ENCODE assay signal across 8 mouse cellular contexts in the genomic region with DNA sequence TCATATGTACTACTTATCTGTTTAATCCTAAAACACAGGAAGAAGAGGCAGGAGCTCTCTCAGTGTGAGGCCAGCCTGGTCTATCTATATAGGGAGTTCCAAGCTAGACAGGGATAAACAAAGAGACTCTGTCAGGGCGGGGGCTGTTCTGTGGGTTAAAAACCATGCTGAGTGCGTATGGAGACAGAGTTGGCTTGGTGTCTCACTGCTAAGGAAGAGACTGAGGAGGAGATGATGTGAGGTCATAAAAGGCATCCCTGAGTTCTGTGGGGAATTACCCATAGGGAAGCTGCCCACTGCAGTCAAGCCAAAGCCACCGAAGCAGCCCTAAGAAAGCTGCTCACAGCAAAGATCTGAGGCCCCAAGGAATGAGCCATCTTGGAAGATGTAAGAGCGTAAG. TPM values are rescaled to one million over a fixed set of nuclear protein-coding genes. Genes with fewer than 3 reads are reported as not detected.
DNase-seq lines count a peak whose midpoint lies in the region; ATAC-seq and TF ChIP-seq lines count a peak whose summit lies in the region.

TSS of gene Snn (plus strand) at position 301 of the 400 bp plus-strand sequence.

- ATAC-seq in stomach, embryonic 14.5 days (ENCODE audit: insufficient number of reproducible peaks, insufficient read depth, low FRiP score, low read depth): no peak

- TF ChIP-seq EP300 in CH12.LX (IDR thresholded peaks at IDR 0.05; ENCODE audit: low read length): no peak
- TF ChIP-seq EP300 in heart, adult 2 months (IDR thresholded peaks at IDR 0.05; ENCODE audit: insufficient read depth, low read depth, low read length): no peak

- no peaks in the 10 kb centered on the region for H3K27me3 ChIP-seq in cerebellum, adult 2 months (ENCODE audit: control insufficient read depth, insufficient read depth, low read length)
- H3K27me3 ChIP-seq in CH12.LX (replicated peaks): no peaks in the 10 kb centered on the region
- no peaks in the 10 kb centered on the region for H3K27me3 ChIP-seq in heart, adult 2 months (ENCODE audit: control insufficient read depth, insufficient read depth, low read length)
- no peaks in the 10 kb centered on the region for H3K27me3 ChIP-seq in stomach, embryonic 14.5 days (ENCODE audit: control insufficient read depth, insufficient read depth, low read length)

- no peaks in the 10 kb centered on the region for H3K9me3 ChIP-seq in CH12.LX (replicated peaks; ENCODE audit: low read length)
- H3K9me3 ChIP-seq in stomach, embryonic 14.5 days (ENCODE audit: control insufficient read depth, low read depth, low read length): no peaks in the 10 kb centered on the region

- TF ChIP-seq CTCF in cerebellum, adult 2 months (IDR thresholded peaks at IDR 0.05; ENCODE audit: borderline replicate concordance, insufficient read depth, low read depth, low read length): no peak
- TF ChIP-seq CTCF in CH12.LX (conservative IDR thresholded peaks at IDR 0.05 in 1 of 2, IDR thresholded peaks at IDR 0.05 in 1 of 2; ENCODE audit: low read depth in 2 of 2, low read length in 2 of 2): no peak
- no peak for TF ChIP-seq CTCF in heart, adult 2 months (IDR thresholded peaks at IDR 0.05)

- in situ Hi-C loops in CH12.LX (cut with MboI; ENCODE audit: low pct_ligation_motif_present, low pct_unique_long_range_greater_than_20kb, low sequenced_read_pairs): no loop called here

- no peaks in the 10 kb centered on the region for H3K4me1 ChIP-seq in cerebellum, adult 2 months (ENCODE audit: control insufficient read depth, insufficient read depth, low read length)
- peaks cover 24 to 81% of the 10 kb centered on the region in 2 experiments for H3K4me1 ChIP-seq in CH12.LX (ENCODE audit: control insufficient read depth in 1 of 2, insufficient read depth in 2 of 2)
- peaks cover 12% of the 10 kb centered on the region for H3K4me1 ChIP-seq in heart, adult 2 months (ENCODE audit: control insufficient read depth, insufficient read depth, low read length)
- H3K4me1 ChIP-seq in stomach, embryonic 14.5 days (ENCODE audit: control insufficient read depth, insufficient read depth, low read length): peaks cover 17% of the 10 kb centered on the region

- no peaks in the 10 kb centered on the region for H3K79me2 ChIP-seq in CH12.LX (replicated peaks; ENCODE audit: control insufficient read depth, extremely low read depth, insufficient read depth, poor library complexity, severe bottlenecking)
- no peaks in the 10 kb centered on the region for H3K79me2 ChIP-seq in heart, adult 2 months (replicated peaks; ENCODE audit: control insufficient read depth, insufficient read depth, low read length)

- dilution Hi-C loops in CH12.LX (cut with MboI; ENCODE audit: extremely low pct_ligation_motif_present, extremely low pct_unique_long_range_greater_than_20kb, low sequenced_read_pairs): no loop called here

- no peak for TF ChIP-seq RAD21 in CH12.LX (IDR thresholded peaks at IDR 0.05; ENCODE audit: low read depth, low read length)

- no peak for TF ChIP-seq POLR2A in cerebellum, adult 2 months (IDR thresholded peaks at IDR 0.05; ENCODE audit: borderline replicate concordance, insufficient read depth, low read length)
- TF ChIP-seq POLR2A in CH12.LX (IDR thresholded peaks at IDR 0.05; ENCODE audit: low read depth, low read length): no peak
- no peak for TF ChIP-seq POLR2A in heart, adult 2 months (IDR thresholded peaks at IDR 0.05; ENCODE audit: insufficient read depth, low read depth, low read length)

- intact Hi-C loops in heart, adult 2 months (cut with DNase I): no loop called here
- intact Hi-C loops in gastrocnemius, postnatal 36 days (cut with DNase I): no loop called here

- peaks cover 0 to 31% of the 10 kb centered on the region in 2 experiments for H3K36me3 ChIP-seq in CH12.LX (replicated peaks in 1 of 2; ENCODE audit: control insufficient read depth in 1 of 2, insufficient read depth in 1 of 2, low read length in 1 of 2)
- peaks cover 3% of the 10 kb centered on the region for H3K36me3 ChIP-seq in heart, adult 2 months (ENCODE audit: control insufficient read depth, insufficient read depth, low read length)
- H3K36me3 ChIP-seq in stomach, embryonic 14.5 days (ENCODE audit: control insufficient read depth, insufficient read depth, low read length): no peaks in the 10 kb centered on the region

- H3K27ac ChIP-seq in cerebellum, adult 2 months (ENCODE audit: insufficient read depth, low read length): no peak within 1 kb of the TSS
- H3K27ac ChIP-seq in CH12.LX (ENCODE audit: insufficient read depth, low read depth): peak within 1 kb of the TSS; percentile 97
- no peak within 1 kb of the TSS for H3K27ac ChIP-seq in heart, adult 2 months
- H3K27ac ChIP-seq in stomach, embryonic 14.5 days (ENCODE audit: low read length): no peak within 1 kb of the TSS

- WGBS in cerebellum, adult 2 months: 92% methylated on average over 4 of the region's 4 CpGs
- 90% methylated on average over 4 of the region's 4 CpGs for WGBS in heart, adult 2 months
- WGBS in stomach, embryonic 14.5 days: 87% methylated on average over 4 of the region's 4 CpGs

- H3K4me3 ChIP-seq in cerebellum, adult 2 months (replicated peaks; ENCODE audit: insufficient read depth, low read depth, low read length): no peak within 1 kb of the TSS
- H3K4me3 ChIP-seq in CH12.LX (replicated peaks in 1 of 3; ENCODE audit: low read depth in 2 of 3, low read length in 2 of 3, poor library complexity in 1 of 3): no peak within 1 kb of the TSS
- no peak within 1 kb of the TSS for H3K4me3 ChIP-seq in heart, adult 2 months
- no peak within 1 kb of the TSS for H3K4me3 ChIP-seq in stomach, embryonic 14.5 days (ENCODE audit: low read depth, low read length)

- H3K4me2 ChIP-seq in CH12.LX (ENCODE audit: insufficient read depth, low read depth, poor library complexity, severe bottlenecking): no peak within 1 kb of the TSS
- no peak within 1 kb of the TSS for H3K4me2 ChIP-seq in stomach, embryonic 14.5 days (replicated peaks; ENCODE audit: low read depth, low read length)

- DNase-seq in cerebellum, adult 2 months: no peak
- DNase-seq in cerebellum, postnatal 36 days: no peak
- DNase-seq in CH12.LX (ENCODE audit: extremely low read depth): no peak
- no peak for DNase-seq in heart, adult 2 months
- DNase-seq in layer of hippocampus, postnatal 36 days: no peak
- no peak for DNase-seq in spleen, postnatal 10 days (ENCODE audit: low spot score in 2 of 2)
- no peak for DNase-seq in gastrocnemius, postnatal 36 days

- no peak within 1 kb of the TSS for H3K9ac ChIP-seq in CH12.LX (ENCODE audit: insufficient read depth, low read depth)
- H3K9ac ChIP-seq in heart, adult 2 months (ENCODE audit: low read depth, low read length): no peak within 1 kb of the TSS
- no peak within 1 kb of the TSS for H3K9ac ChIP-seq in stomach, embryonic 14.5 days (replicated peaks; ENCODE audit: low read depth, low read length)

TF ChIP-seq in CH12.LX, 34 proteins besides CTCF, POLR2A, EP300 and RAD21:
- no peak for TF ChIP-seq MXI1 (IDR thresholded peaks at IDR 0.05; ENCODE audit: low read depth, low read length)
- TF ChIP-seq USF1 (IDR thresholded peaks at IDR 0.05; ENCODE audit: low read depth, low read length): no peak
- TF ChIP-seq ETS1 (conservative IDR thresholded peaks at IDR 0.05; ENCODE audit: low read depth, low read length): no peak
- no peak for TF ChIP-seq ZMIZ1 (IDR thresholded peaks at IDR 0.05; ENCODE audit: low read depth, low read length)
- no peak for TF ChIP-seq POLR2AphosphoS2 (IDR thresholded peaks at IDR 0.05; ENCODE audit: low read depth, low read length)
- no peak for TF ChIP-seq SIN3A (IDR thresholded peaks at IDR 0.05; ENCODE audit: low read length)
- no peak for TF ChIP-seq MAFK (IDR thresholded peaks at IDR 0.05; ENCODE audit: insufficient replicate concordance, low read length)
- no peak for TF ChIP-seq JUN (IDR thresholded peaks at IDR 0.05; ENCODE audit: insufficient read depth, low read depth, low read length)
- TF ChIP-seq CHD1 (IDR thresholded peaks at IDR 0.05; ENCODE audit: low read depth, low read length): no peak
- TF ChIP-seq NELFE (IDR thresholded peaks at IDR 0.05; ENCODE audit: low read depth, low read length): no peak
- TF ChIP-seq ZNF384 (IDR thresholded peaks at IDR 0.05; ENCODE audit: low read depth, low read length): no peak
- no peak for TF ChIP-seq IRF4 (IDR thresholded peaks at IDR 0.05; ENCODE audit: low read depth, low read length)
- no peak for TF ChIP-seq E2F4 (IDR thresholded peaks at IDR 0.05; ENCODE audit: insufficient replicate concordance, low read depth, low read length)
- TF ChIP-seq JUND (conservative IDR thresholded peaks at IDR 0.05; ENCODE audit: low read depth, low read length): no peak
- TF ChIP-seq TBP (conservative IDR thresholded peaks at IDR 0.05; ENCODE audit: low read depth, low read length): no peak
- no peak for TF ChIP-seq BHLHE40 (IDR thresholded peaks at IDR 0.05; ENCODE audit: low read depth, low read length)
- no peak for TF ChIP-seq MAZ (IDR thresholded peaks at IDR 0.05; ENCODE audit: low read depth, low read length)
- no peak for TF ChIP-seq MAX (IDR thresholded peaks at IDR 0.05; ENCODE audit: low read length)
- no peak for TF ChIP-seq USF2 (conservative IDR thresholded peaks at IDR 0.05; ENCODE audit: low read depth, low read length)
- TF ChIP-seq NRF1 (IDR thresholded peaks at IDR 0.05; ENCODE audit: low read depth, low read length): no peak

RNA-seq across cellular contexts. Expression of gene Snn, which starts in this region (rescaled TPM):
- polyA plus RNA-seq in cerebellum, adult 2 months (2012; rRNA removed): 124 and 138 TPM in 2 replicates
- total RNA-seq in CH12.LX (2012; rRNA removed): 34.0 and 38.8 TPM in 2 replicates
- 53.1 and 54.7 TPM in 2 replicates for total RNA-seq in CH12.LX (2014; rRNA removed)
- polyA plus RNA-seq in CH12.LX (2012; ENCODE audit: insufficient read length, low read depth): 93.8 and 104 TPM in 2 replicates
- 10 to 100 TPM; 22.6 to 32.3 TPM for total RNA-seq in heart, adult 2 months (2021)
- 23.9 and 32.2 TPM in 2 replicates for polyA plus RNA-seq in heart, adult 2 months (2012; rRNA removed)
- 100 to 1,000 TPM; 157 to 167 TPM for total RNA-seq in layer of hippocampus, postnatal 36 days (2021)
- 45.7 and 49.9 TPM in 2 replicates for polyA plus RNA-seq in stomach, embryonic 14.5 days (2014; fragmentation: Nextera tagmentation; extraction: Ambion mirVana)
- total RNA-seq in gastrocnemius, postnatal 36 days (2021): 1 to 10 TPM; 3.1 to 3.7 TPM

Comparison
In these comparisons a context has a peak if more than half of its experiments do, and no peak if none do; other contexts are left out.
1. RNA of gene Snn (total RNA-seq): 157 to 167 TPM in layer of hippocampus, postnatal 36 days, 34.0 to 54.7 TPM in CH12.LX and 22.6 to 32.3 TPM in heart, adult 2 months; 3.1 to 3.7 TPM in gastrocnemius, postnatal 36 days; every median in the first group is over 4 times any median in the second.